Mouse (Mus musculus): ENCODE data around the gene Usp18.

Usp18 gene

DNA sequence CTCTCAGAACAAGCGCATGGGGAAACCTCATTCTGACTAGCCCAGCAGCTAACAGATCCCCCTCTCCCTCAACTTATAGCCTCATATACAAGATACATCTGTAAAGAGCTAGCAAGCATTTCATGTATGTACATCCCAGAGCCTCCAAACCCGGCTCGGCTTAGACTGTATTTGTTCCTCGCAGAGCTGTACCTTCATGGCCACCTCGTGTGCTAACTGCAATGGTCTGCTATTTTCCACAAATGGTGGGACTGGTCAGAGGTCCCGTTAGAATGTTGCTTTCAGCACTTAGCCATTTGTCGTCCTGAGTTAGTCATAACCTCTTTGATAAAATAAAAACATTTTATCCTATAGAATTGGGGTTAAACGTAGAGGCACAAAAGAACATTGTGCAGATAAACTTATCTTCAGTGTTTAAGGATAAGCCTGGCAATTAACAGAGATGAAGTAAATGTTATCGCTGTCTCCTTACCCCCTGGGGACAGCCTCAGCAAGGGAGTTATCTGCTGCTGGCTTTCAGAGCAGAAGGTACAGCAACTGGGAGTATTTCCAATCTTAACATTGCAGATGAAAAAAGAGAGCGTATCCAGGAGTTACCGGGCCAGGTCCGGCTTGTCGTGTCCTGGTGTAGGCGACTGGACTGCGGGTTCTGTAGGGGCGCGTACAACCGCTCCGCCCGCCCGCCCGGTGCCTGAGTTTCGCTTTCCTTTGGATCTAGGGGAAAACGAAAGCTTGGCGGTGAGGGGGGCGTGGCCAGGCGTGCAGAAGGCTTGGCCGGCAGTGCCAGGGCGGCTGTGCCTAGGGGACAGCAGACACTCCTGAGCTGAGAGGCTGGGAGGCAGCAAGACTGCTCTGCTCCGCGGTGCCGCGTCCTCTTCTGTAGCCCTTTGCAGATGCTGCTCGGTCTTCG, at the start of gene Usp18:
TSS of gene Usp18 (plus strand) at position 780 of the 910 bp plus-strand sequence.
- peak; percentile 55 to 68 for DNase-seq

DNA sequence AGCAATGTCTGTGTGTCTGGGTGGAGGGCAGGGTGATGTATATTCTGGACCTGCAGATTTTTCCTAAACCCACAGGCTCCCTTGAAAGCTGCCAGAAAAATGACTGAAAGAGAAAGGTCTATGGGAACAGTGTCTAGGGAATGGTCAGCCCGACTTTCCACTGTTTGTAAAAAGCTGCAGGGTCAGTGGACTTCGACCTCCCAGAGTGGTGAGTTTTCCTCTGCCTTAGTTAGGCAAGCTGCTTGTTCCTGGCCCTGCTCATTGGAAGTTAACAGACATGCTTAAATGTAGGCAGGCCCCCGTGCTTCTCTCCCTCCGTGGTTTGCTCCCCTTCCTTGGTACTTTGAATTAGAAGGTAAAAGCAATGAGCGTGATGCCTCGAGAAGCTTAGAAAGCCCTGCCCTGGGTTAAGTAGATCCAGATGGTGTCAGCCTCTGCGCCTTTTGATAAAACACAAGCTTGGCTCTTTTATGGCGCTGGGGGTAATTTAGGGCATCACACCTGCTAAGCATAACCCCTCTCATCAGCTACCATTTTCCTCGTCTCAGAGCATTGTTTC, 47.8 kb upstream of the Usp18 start:
- DNase-seq = no peak

GRCm38 (mm10) chr6:121200458-121200857, 45.2 kb upstream of the Usp18 start:
- DNase-seq = no peak

- DNase-seq = no peak
Measured at GRCm38 (mm10) chr6:121202026-121202425, 43.7 kb upstream of the Usp18 start.

- DNase-seq = no peak
Measured at GRCm38 (mm10) chr6:121206481-121206880, 39.2 kb upstream of the Usp18 start.

- DNase-seq = no peak
Measured at GRCm38 (mm10) chr6:121209584-121209983, 36.1 kb upstream of the Usp18 start.

DNA sequence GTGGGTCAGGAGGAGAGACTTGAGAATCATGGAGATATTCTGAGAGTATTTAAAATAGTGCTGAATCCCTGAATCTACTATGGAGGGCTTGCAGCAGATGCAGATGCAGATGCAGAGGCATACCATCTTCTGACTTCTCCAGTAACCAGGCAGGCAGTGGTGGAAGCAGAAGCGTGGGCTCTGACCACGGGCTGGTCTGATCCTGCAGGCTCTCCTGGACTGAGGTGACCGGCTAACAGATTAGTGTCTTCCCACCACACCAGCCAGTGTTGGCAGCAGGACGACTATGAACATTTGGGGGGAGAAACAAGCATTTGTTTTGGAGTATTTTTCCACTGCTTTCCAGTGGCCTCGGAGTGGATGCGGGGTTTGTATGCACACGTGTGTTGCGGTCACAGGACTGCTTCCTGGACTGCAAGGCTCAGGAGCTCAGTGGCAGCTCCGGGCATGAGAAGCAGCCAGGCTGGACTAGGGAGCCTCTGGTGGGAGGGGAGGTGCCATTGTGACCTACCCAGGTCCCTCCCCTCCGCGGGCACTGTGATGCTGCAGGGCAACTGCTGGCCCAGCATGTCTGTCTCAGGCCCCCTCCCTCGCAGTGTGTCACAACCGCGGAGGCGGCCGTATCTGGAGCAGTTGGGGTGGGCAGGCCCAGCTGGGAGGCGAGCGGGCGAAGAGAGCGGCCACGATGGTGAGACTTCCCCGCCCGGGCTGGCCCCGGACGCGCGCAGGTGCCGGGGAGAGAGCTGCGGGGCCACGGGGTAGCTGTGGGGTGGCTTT, 35.4 kb upstream of the Usp18 start, which contains the start of gene Tuba8:
TSS of gene Tuba8 (plus strand) at position 548 of the 777 bp plus-strand sequence.
- DNase-seq = peak; percentile 44 to 50

- DNase-seq = no peak
Measured at GRCm38 (mm10) chr6:121210926-121211289, 34.8 kb upstream of the Usp18 start.

DNA sequence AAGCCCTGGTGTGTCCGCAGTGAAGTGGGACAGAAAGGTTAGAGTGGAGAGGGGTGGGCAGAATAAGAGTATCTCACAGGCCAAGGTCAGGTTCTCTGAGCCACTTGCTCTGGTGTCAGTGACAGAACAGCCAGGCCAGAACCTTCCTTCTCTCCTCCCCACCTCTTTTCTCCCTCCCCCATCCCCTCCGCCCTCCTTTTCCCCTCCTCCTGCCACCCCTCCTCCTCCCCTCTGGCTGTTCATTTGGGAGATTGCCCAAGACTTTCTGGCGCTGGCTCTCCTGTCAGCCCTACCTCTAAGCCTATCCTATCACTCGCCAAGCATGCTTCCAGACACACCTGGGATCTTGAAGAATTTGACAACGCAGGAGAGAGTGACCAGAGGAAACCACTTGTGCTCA, 34.0 kb upstream of the Usp18 start:
- peak; percentile 20 for DNase-seq

GRCm38 (mm10) chr6:121212988-121213387, 32.7 kb upstream of the Usp18 start:
- DNase-seq = no peak

DNA sequence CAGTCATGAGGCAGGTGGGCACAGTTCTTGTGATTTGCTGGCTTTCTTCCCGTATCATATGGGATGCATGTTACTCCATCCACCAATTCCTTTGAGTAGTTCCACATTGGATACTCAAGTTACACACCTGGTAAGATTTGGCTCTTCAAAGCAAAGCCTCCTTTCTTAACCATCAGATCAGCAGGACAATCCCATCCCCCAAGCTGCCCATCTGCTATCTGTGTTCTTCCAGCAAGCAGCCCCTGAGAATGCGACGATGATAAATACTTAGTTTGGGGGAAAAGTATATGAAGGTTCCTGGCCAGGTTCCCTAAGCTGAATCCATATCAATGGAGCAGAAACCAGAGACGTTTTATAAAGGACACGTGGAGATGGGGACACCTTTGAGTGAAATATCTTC, 31.5 kb upstream of the Usp18 start:
- no peak for DNase-seq

- no peak for DNase-seq
Measured at GRCm38 (mm10) chr6:121214667-121215330, 30.9 kb upstream of the Usp18 start.

GRCm38 (mm10) chr6:121215336-121215735, 30.4 kb upstream of the Usp18 start:
- no peak for DNase-seq

DNA sequence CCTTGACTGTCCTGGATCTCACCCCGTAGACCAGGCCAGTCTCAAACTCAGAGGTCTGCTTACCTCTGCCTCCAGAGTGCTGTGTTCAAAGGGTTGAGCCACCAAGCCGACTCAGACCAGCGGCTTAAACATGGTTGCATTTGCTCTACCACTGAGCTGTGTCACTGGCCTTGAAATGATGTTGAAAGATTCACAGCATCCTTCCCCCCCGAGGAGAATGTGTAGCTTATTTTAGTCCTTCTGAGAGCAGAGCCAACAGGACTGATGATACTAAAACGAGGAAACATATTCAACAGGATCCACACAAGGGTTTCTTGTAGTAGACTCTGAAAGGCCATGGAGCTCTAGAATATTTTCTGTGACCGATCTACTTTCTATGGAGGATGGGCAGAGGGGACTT, 29.8 kb upstream of the Usp18 start:
- DNase-seq = no peak

DNA sequence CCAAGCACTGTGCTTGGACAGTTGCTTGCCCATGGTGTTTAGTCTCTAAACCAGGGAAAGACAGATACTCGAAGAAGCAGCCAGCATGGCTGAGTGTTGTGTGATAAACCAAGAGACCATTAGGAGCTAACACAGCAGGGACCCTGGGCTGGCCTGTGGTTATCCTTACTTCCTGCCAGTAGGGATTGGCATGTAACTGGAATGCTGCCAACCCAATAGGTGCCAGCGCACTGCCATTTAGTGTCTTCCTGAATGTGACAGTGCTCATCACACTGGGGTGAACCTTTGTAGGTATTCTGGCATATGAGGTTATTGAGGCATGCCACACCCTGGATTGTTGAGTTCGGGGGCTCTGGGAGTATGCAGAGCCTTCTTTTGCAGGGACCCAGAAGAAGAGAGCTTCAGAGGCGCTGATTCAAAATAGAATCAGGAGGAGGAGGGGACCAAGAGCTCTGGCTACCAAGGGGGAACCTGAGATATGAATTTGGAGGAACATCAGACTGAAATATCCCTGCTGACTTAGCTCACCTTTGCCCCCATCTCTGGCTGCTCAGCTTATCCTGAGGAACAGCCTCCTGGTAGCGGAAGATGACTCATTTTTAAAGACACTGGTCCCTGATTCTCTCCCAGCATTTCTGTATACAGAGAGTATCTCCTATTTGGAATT, 29.0 kb upstream of the Usp18 start:
- DNase-seq = no peak

GRCm38 (mm10) chr6:121218002-121218401, 27.7 kb upstream of the Usp18 start:
- no peak for DNase-seq

DNA sequence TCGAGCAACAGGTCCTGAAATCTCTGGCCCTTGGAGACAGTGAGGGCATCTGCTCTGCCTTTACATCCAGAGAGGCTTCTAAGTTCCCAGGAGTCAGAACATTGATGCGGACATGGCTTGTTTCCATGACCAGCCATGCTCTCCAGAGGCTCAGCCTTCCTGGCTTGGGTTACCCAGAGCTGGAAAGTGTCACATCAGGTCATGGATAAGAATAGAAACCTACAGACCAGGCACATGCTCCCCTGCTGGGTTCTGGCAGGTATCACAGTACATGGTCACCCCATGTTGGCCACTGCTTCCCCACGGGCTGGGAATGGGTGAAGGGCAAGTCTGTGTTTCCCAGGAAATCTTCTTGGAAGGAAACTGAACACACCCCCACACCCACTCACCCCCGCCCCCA, 26.3 kb upstream of the Usp18 start:
- DNase-seq = no peak

GRCm38 (mm10) chr6:121220181-121220580, 25.5 kb upstream of the Usp18 start:
- no peak for DNase-seq

DNA sequence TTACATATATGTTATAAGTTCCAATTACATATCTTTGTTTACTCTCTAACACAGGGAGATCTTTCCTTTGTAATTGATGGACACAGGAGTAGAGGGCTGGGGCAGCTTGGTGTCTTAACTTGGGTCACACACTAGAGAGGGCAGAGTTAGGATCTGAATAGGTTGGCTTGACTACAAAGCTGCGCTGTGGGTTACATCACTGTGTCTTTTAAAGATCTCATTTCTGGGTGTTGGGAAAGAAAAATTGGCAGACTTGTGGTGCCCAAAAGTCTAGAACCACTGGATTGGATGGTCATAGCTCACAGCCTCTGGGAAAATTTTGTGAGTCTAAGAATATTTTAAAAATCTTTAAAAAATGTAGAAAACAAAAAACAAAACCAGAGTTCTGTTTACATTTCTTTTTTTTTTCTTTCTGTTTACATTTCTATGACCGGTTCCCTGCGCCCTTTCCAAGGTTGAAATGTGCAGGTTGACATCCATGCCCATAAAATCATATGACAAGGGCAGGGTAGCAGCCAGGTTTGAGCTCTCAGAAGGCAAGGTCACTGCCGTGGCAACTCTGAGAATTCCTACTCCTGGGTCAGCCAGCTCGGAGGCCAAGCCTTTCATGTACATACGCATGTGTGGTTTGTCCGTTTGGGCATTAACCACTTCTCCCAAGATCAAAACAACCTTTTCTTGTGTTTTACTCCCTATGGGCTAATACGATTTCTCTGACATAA, 23.7 kb upstream of the Usp18 start:
- DNase-seq = no peak

- DNase-seq = no peak
Measured at GRCm38 (mm10) chr6:121223001-121223400, 22.7 kb upstream of the Usp18 start.

- DNase-seq = no peak
Measured at GRCm38 (mm10) chr6:121224067-121224466, 21.6 kb upstream of the Usp18 start.

- DNase-seq = no peak
Measured at GRCm38 (mm10) chr6:121224993-121225392, 20.7 kb upstream of the Usp18 start.
